ENCODE assay signal across 8 mouse cellular contexts in genomic region chr3:95906860-95907259, GRCm38 (mm10). TPM values are rescaled to one million over a fixed set of nuclear protein-coding genes. Genes with fewer than 3 reads are reported as not detected.
DNase-seq lines count a peak whose midpoint lies in the region; ATAC-seq and TF ChIP-seq lines count a peak whose summit lies in the region.

No protein-coding gene starts in this region.

- TF ChIP-seq EP300 in stomach, postnatal 0 days (optimal IDR thresholded peaks at IDR 0.05): no peak

- no peaks in the 10 kb centered on the region for H3K36me3 ChIP-seq in heart, embryonic 16.5 days (ENCODE audit: control insufficient read depth, insufficient read depth)
- H3K36me3 ChIP-seq in stomach, postnatal 0 days (ENCODE audit: control insufficient read depth, insufficient read depth, low read length): no peaks in the 10 kb centered on the region

- H3K4me3 ChIP-seq in heart, embryonic 16.5 days (ENCODE audit: low read length): peak overlapping the region; percentile 58
- peak overlapping the region; percentile 36 for H3K4me3 ChIP-seq in stomach, postnatal 0 days (ENCODE audit: low read depth, low read length)

- 0% methylated on average over 12 of the region's 12 CpGs for WGBS in heart, embryonic 16.5 days
- under 1% methylated on average over 12 of the region's 12 CpGs for WGBS in stomach, postnatal 0 days

- peak; percentile 90 for TF ChIP-seq CTCF in stomach, postnatal 0 days (IDR thresholded peaks at IDR 0.05; ENCODE audit: low read depth)

- no peaks in the 10 kb centered on the region for H3K27me3 ChIP-seq in heart, embryonic 16.5 days (ENCODE audit: control insufficient read depth, insufficient read depth, low read length)
- no peaks in the 10 kb centered on the region for H3K27me3 ChIP-seq in stomach, postnatal 0 days (ENCODE audit: control insufficient read depth, insufficient read depth, low read length)

- H3K4me1 ChIP-seq in heart, embryonic 16.5 days (ENCODE audit: control insufficient read depth, insufficient read depth, low read length): peaks cover 35% of the 10 kb centered on the region
- peaks cover 5% of the 10 kb centered on the region; the same call in 1 of the 2 replicates for H3K4me1 ChIP-seq in stomach, postnatal 0 days (replicated peaks; ENCODE audit: control insufficient read depth, insufficient read depth)

- H3K9me3 ChIP-seq in heart, embryonic 16.5 days (replicated peaks; ENCODE audit: control insufficient read depth, low read length): no peaks in the 10 kb centered on the region
- H3K9me3 ChIP-seq in stomach, postnatal 0 days (ENCODE audit: control insufficient read depth, low read length): no peaks in the 10 kb centered on the region

- H3K27ac ChIP-seq in heart, embryonic 16.5 days (ENCODE audit: low read length): no peak overlapping the region
- no peak overlapping the region for H3K27ac ChIP-seq in stomach, postnatal 0 days (replicated peaks)

- peak overlapping the region; percentile 80 for H3K4me2 ChIP-seq in heart, embryonic 16.5 days (ENCODE audit: low read depth, low read length)
- H3K4me2 ChIP-seq in stomach, postnatal 0 days (replicated peaks; ENCODE audit: low read depth): peak overlapping the region; percentile 58

- peak; percentile 58 for DNase-seq in right cerebral cortex, postnatal 4 days
- no peak for DNase-seq in right cerebral cortex, postnatal 36 days (ENCODE audit: low spot score in 2 of 2)
- peak; percentile 77 to 82 for DNase-seq in kidney, postnatal 4 days
- DNase-seq in stomach, postnatal 0 days (ENCODE audit: low spot score): peak; percentile 56
- no peak for DNase-seq in right cerebral cortex, adult 18-20 months

- H3K9ac ChIP-seq in heart, embryonic 16.5 days (ENCODE audit: low read length): peak overlapping the region; percentile 23; the same call in 1 of the 2 replicates
- H3K9ac ChIP-seq in stomach, postnatal 0 days (ENCODE audit: low read length): no peak overlapping the region

- peak; percentile 53; the same call in 1 of the 2 replicates for ATAC-seq in common myeloid progenitor, adult 5-6 weeks (replicated peaks; ENCODE audit: low read depth, poor library complexity, severe bottlenecking)
- no peak for ATAC-seq in heart, embryonic 16.5 days (replicated peaks; ENCODE audit: extremely low read depth, insufficient read depth, low FRiP score)
- ATAC-seq in megakaryocyte-erythroid progenitor cell, adult 5-6 weeks (replicated peaks; ENCODE audit: low FRiP score, low TSS enrichment, poor library complexity, severe bottlenecking): peak; percentile 66; the same call in 1 of the 2 replicates
- ATAC-seq in stomach, postnatal 0 days (ENCODE audit: low FRiP score, low TSS enrichment): no peak

RNA-seq across cellular contexts. Expression of gene Car14, which starts 2.4 kb away (rescaled TPM):
- not detected in 2 replicates for total RNA-seq in common myeloid progenitor, adult 5-6 weeks (2017)
- 73.4 and 78.2 TPM in 2 replicates for polyA plus RNA-seq in heart, embryonic 16.5 days (2015; fragmentation: Nextera tagmentation; extraction: Ambion mirVana)
- not detected in 2 replicates for total RNA-seq in megakaryocyte-erythroid progenitor cell, adult 5-6 weeks (2014; fragmentation: Nextera tagmentation)
- total RNA-seq in megakaryocyte-erythroid progenitor cell, adult 5-6 weeks (2017): not detected in 2 replicates
- 0.68 and 1.1 TPM in 2 replicates for polyA plus RNA-seq in stomach, postnatal 0 days (2015; fragmentation: Nextera tagmentation; extraction: Ambion mirVana)

RNA-seq across cellular contexts. Expression of gene Aph1a, which starts 13.1 kb away (rescaled TPM):
- total RNA-seq in common myeloid progenitor, adult 5-6 weeks (2017): 32.3 and 40.9 TPM in 2 replicates
- 31.1 and 31.8 TPM in 2 replicates for polyA plus RNA-seq in heart, embryonic 16.5 days (2015; fragmentation: Nextera tagmentation; extraction: Ambion mirVana)
- 35.7 and 42.8 TPM in 2 replicates for total RNA-seq in megakaryocyte-erythroid progenitor cell, adult 5-6 weeks (2014; fragmentation: Nextera tagmentation)
- 16.2 and 21.1 TPM in 2 replicates for total RNA-seq in megakaryocyte-erythroid progenitor cell, adult 5-6 weeks (2017)
- polyA plus RNA-seq in stomach, postnatal 0 days (2015; fragmentation: Nextera tagmentation; extraction: Ambion mirVana): 33.4 and 37.6 TPM in 2 replicates

RNA-seq across cellular contexts. Expression of gene BC028528, which starts 15.1 kb away (rescaled TPM):
- 43.4 and 62.9 TPM in 2 replicates for total RNA-seq in common myeloid progenitor, adult 5-6 weeks (2017)
- 41.5 and 48.6 TPM in 2 replicates for polyA plus RNA-seq in heart, embryonic 16.5 days (2015; fragmentation: Nextera tagmentation; extraction: Ambion mirVana)
- total RNA-seq in megakaryocyte-erythroid progenitor cell, adult 5-6 weeks (2014; fragmentation: Nextera tagmentation): 2.1 and 2.3 TPM in 2 replicates
- total RNA-seq in megakaryocyte-erythroid progenitor cell, adult 5-6 weeks (2017): 2.3 and 14.6 TPM in 2 replicates
- polyA plus RNA-seq in stomach, postnatal 0 days (2015; fragmentation: Nextera tagmentation; extraction: Ambion mirVana): 14.2 and 14.8 TPM in 2 replicates

RNA-seq across cellular contexts. Expression of gene Anp32e, which starts 22.2 kb away (rescaled TPM):
- 560 and 574 TPM in 2 replicates for total RNA-seq in common myeloid progenitor, adult 5-6 weeks (2017)
- 188 and 233 TPM in 2 replicates for polyA plus RNA-seq in heart, embryonic 16.5 days (2015; fragmentation: Nextera tagmentation; extraction: Ambion mirVana)
- total RNA-seq in megakaryocyte-erythroid progenitor cell, adult 5-6 weeks (2014; fragmentation: Nextera tagmentation): 136 and 186 TPM in 2 replicates
- 505 and 626 TPM in 2 replicates for total RNA-seq in megakaryocyte-erythroid progenitor cell, adult 5-6 weeks (2017)
- polyA plus RNA-seq in stomach, postnatal 0 days (2015; fragmentation: Nextera tagmentation; extraction: Ambion mirVana): 60.4 and 67.2 TPM in 2 replicates

RNA-seq across cellular contexts. Expression of gene Ciart, which starts 24.8 kb away (rescaled TPM):
- total RNA-seq in common myeloid progenitor, adult 5-6 weeks (2017): 14.6 and 18.5 TPM in 2 replicates
- polyA plus RNA-seq in heart, embryonic 16.5 days (2015; fragmentation: Nextera tagmentation; extraction: Ambion mirVana): 3.8 and 4.8 TPM in 2 replicates
- total RNA-seq in megakaryocyte-erythroid progenitor cell, adult 5-6 weeks (2014; fragmentation: Nextera tagmentation): 0.69 and 3.3 TPM in 2 replicates
- total RNA-seq in megakaryocyte-erythroid progenitor cell, adult 5-6 weeks (2017): 0.66 and 2.8 TPM in 2 replicates
- 2.3 and 3.2 TPM in 2 replicates for polyA plus RNA-seq in stomach, postnatal 0 days (2015; fragmentation: Nextera tagmentation; extraction: Ambion mirVana)

Comparison
In these comparisons a context has a peak if more than half of its experiments do, and no peak if none do; other contexts are left out.
1. DNase-seq: peak in right cerebral cortex, postnatal 4 days (single experiment), kidney, postnatal 4 days (2 of 2) and stomach, postnatal 0 days (single experiment); none in right cerebral cortex, postnatal 36 days (0 of 2) and right cerebral cortex, adult 18-20 months (single experiment).
2. ATAC-seq: peak in common myeloid progenitor, adult 5-6 weeks (single experiment) and megakaryocyte-erythroid progenitor cell, adult 5-6 weeks (single experiment); none in heart, embryonic 16.5 days (single experiment) and stomach, postnatal 0 days (single experiment).